Mouse (Mus musculus): ENCODE measurements at regions not wholly inside any gene's neighbourhood (a gene's known extent, or its start where the extent isn't known, plus 50 kb on each side); places are given as distances from the start of the nearest gene placed in this dataset.

DNA sequence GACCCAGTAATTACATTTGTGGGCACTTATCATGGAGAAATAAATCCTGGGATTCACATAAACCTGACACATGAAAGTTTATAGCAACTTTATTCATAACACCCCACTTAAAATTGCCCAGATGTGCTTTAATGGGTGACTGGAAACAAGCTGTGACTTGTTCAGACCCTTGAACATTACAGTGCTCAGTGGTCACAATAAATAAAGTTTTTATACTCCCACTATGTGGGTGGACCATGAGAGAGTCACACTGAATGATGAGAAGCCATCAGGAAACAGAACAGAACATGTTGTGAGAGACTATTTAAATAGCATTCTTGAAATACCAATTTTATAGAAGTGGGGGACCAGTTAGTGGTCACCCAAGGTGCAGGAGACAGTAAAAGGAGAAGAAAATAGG is 588.1 kb downstream of the Hs3st4 start:
- no peak for ATAC-seq (replicated peaks; ENCODE audit: insufficient number of reproducible peaks, low FRiP score, low TSS enrichment, low read depth)
- Histone ChIP-seq H3K27me3 (ENCODE audit: control insufficient read depth, insufficient read depth, low read length) (no peaks in the 10 kb centered on the region), H3K27ac (replicated peaks; ENCODE audit: low read depth, low read length) (no peak overlapping the region)

DNA sequence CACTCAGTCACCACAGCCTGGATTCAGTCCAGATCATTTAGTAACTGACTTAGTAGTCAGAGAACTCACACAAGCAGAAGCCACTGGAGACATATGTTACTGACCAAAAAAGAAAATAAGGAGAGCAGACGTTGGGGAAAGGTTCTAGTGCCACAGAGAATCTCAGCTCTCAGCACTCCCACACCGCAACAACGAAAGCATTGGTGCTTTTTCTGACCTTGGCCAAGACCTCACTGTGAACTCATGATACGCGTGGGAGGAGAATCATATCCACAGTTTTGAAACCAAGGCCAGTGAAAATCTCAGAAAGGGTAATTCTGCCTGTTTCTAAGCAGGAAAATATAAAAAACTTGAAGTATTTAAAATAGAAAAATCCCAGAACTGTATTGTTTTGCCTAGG is 591.0 kb downstream of the Hs3st4 start:
- no peak for ATAC-seq (replicated peaks; ENCODE audit: insufficient number of reproducible peaks, low FRiP score, low TSS enrichment, low read depth)
- 83% methylated on average over 5 of the region's 5 CpGs for WGBS

More for the DNA sequence above, 588.1 kb downstream of the Hs3st4 start:
- DNase-seq (ENCODE audit: low spot score), result no peak
- no peak overlapping the region for H3K9ac ChIP-seq (replicated peaks; ENCODE audit: low read length)
- no peak overlapping the region for H3K4me3 ChIP-seq (ENCODE audit: low read depth, low read length)
- H3K9me3 ChIP-seq (replicated peaks; ENCODE audit: control insufficient read depth, low read length), result no peaks in the 10 kb centered on the region
- H3K36me3 ChIP-seq (replicated peaks; ENCODE audit: control insufficient read depth, insufficient read depth, low read depth, low read length), result no peaks in the 10 kb centered on the region
- H3K4me2 ChIP-seq (ENCODE audit: low read depth, low read length), result no peak overlapping the region
- no peaks in the 10 kb centered on the region for H3K4me1 ChIP-seq (ENCODE audit: control insufficient read depth, insufficient read depth, low read length)

DNA sequence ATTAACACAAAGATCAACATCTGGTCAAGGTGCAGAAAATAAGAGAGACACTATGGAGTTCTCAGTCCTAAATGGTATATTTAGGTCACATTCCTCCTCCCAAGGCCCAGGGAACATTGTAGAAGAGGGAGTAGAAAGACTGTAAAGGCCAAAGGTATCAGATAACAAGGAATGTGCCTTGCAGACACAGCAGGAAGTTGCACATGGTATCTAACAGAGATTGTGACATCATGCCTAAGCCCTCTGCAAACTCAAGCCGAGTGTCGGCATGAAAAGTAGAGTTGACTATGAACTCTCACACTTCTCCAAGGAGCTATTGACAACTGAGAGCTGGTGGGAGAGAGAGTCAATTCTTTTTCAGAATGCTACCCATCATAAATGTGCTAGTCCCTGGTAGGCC is 598.7 kb downstream of the Hs3st4 start:
- Histone ChIP-seq H3K27me3 (ENCODE audit: control insufficient read depth, insufficient read depth, low read length) (no peaks in the 10 kb centered on the region), H3K4me3 (ENCODE audit: low read depth, low read length) (no peak overlapping the region), H3K27ac (replicated peaks; ENCODE audit: low read depth, low read length) (no peak overlapping the region), H3K4me1 (ENCODE audit: control insufficient read depth, insufficient read depth, low read length) (no peaks in the 10 kb centered on the region), H3K4me2 (ENCODE audit: low read depth, low read length) (no peak overlapping the region), H3K36me3 (replicated peaks; ENCODE audit: control insufficient read depth, insufficient read depth, low read depth, low read length) (no peaks in the 10 kb centered on the region), H3K9me3 (replicated peaks; ENCODE audit: control insufficient read depth, low read length) (no peaks in the 10 kb centered on the region), H3K9ac (replicated peaks; ENCODE audit: low read length) (no peak overlapping the region)
- DNase-seq (ENCODE audit: low spot score) (no peak), ATAC-seq (replicated peaks; ENCODE audit: insufficient number of reproducible peaks, low FRiP score, low TSS enrichment, low read depth) (no peak)
- WGBS, result 74% methylated on average over 2 of the region's 2 CpGs

More for the DNA sequence above, 591.0 kb downstream of the Hs3st4 start:
- no peaks in the 10 kb centered on the region for H3K36me3 ChIP-seq (replicated peaks; ENCODE audit: control insufficient read depth, insufficient read depth, low read depth, low read length)
- no peaks in the 10 kb centered on the region for H3K9me3 ChIP-seq (replicated peaks; ENCODE audit: control insufficient read depth, low read length)
- H3K4me1 ChIP-seq (ENCODE audit: control insufficient read depth, insufficient read depth, low read length), result no peaks in the 10 kb centered on the region
- H3K27me3 ChIP-seq (ENCODE audit: control insufficient read depth, insufficient read depth, low read length), result no peaks in the 10 kb centered on the region
- no peak overlapping the region for H3K4me2 ChIP-seq (ENCODE audit: low read depth, low read length)
- no peak overlapping the region for H3K9ac ChIP-seq (replicated peaks; ENCODE audit: low read length)
- no peak overlapping the region for H3K4me3 ChIP-seq (ENCODE audit: low read depth, low read length)
- DNase-seq (ENCODE audit: low spot score), result no peak
- H3K27ac ChIP-seq (replicated peaks; ENCODE audit: low read depth, low read length), result no peak overlapping the region

DNA sequence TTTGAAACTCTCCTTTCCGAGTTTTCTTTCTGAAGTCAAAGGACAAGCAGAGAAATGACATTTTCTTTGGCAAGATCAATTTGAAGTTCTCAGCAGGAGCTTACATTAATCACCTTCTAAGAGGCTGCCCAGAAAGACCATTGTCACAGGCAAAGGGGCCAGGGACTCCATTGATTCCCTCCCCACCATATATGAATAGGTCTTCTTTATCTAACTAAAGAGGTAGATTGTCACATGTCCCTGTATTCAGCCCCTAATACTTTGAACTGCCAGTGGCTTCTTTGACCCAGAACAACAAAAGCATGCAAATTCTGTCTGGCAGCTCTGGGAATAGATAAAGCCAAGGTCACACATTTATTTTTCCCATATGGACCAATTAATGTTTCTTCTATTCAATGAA is 602.6 kb downstream of the Hs3st4 start:
- no peak for DNase-seq (ENCODE audit: low spot score)
- H3K27me3 ChIP-seq (ENCODE audit: control insufficient read depth, insufficient read depth, low read length), result no peaks in the 10 kb centered on the region
- no peak overlapping the region for H3K4me3 ChIP-seq (ENCODE audit: low read depth, low read length)
- no peak for ATAC-seq (replicated peaks; ENCODE audit: insufficient number of reproducible peaks, low FRiP score, low TSS enrichment, low read depth)
- H3K4me1 ChIP-seq (ENCODE audit: control insufficient read depth, insufficient read depth, low read length), result no peaks in the 10 kb centered on the region
- no peak overlapping the region for H3K27ac ChIP-seq (replicated peaks; ENCODE audit: low read depth, low read length)
- H3K36me3 ChIP-seq (replicated peaks; ENCODE audit: control insufficient read depth, insufficient read depth, low read depth, low read length), result no peaks in the 10 kb centered on the region
- H3K4me2 ChIP-seq (ENCODE audit: low read depth, low read length), result no peak overlapping the region
- no peaks in the 10 kb centered on the region for H3K9me3 ChIP-seq (replicated peaks; ENCODE audit: control insufficient read depth, low read length)
- 79% methylated on average over 1 of the region's 1 CpGs for WGBS
- no peak overlapping the region for H3K9ac ChIP-seq (replicated peaks; ENCODE audit: low read length)

DNA sequence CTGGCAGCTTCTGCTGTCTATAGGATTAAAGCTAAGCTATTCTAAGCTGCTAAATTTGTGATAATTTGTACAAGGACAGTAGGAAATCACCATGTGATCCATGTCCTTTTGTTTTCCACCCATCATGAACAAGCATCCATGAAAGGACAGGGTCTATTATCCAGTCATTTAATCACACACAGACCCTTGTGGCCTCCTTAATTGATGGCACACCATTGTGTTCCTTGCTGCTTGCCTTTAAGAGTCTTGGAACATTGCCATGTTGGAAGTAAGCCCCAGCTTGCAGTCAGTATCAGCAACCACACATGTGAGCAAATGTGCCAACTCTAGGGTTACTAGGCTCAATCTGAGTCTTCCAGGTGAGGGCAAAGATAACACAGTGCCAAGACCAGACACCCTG is 608.7 kb downstream of the Hs3st4 start:
- H3K9ac ChIP-seq (replicated peaks; ENCODE audit: low read length), result no peak overlapping the region
- H3K27me3 ChIP-seq (ENCODE audit: control insufficient read depth, insufficient read depth, low read length), result no peaks in the 10 kb centered on the region
- no peak overlapping the region for H3K4me2 ChIP-seq (ENCODE audit: low read depth, low read length)
- no peaks in the 10 kb centered on the region for H3K36me3 ChIP-seq (replicated peaks; ENCODE audit: control insufficient read depth, insufficient read depth, low read depth, low read length)
- DNase-seq (ENCODE audit: low spot score), result no peak
- H3K4me3 ChIP-seq (ENCODE audit: low read depth, low read length), result no peak overlapping the region
- ATAC-seq (replicated peaks; ENCODE audit: insufficient number of reproducible peaks, low FRiP score, low TSS enrichment, low read depth), result no peak
- H3K27ac ChIP-seq (replicated peaks; ENCODE audit: low read depth, low read length), result no peak overlapping the region
- no peaks in the 10 kb centered on the region for H3K9me3 ChIP-seq (replicated peaks; ENCODE audit: control insufficient read depth, low read length)
- no peaks in the 10 kb centered on the region for H3K4me1 ChIP-seq (ENCODE audit: control insufficient read depth, insufficient read depth, low read length)

DNA sequence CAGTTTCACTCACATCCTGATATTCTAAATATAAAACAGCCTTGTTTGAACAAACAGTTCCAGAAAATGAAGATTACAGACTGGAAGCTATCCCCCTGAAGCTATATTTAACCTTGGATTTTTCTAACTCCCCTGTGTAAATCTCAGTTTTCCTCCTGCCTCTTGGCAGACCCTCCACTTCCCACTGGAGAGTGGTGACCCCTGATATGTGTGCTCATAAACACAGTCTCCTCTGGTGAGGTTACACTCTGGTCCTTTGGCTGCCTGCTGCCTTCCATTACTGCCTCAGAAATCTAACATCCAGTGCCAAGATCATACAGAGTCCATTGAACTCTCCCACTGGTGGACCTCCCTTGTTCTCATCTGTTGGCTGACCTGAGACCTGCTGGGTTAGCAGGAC is 610.8 kb downstream of the Hs3st4 start:
- Histone ChIP-seq H3K27me3 (ENCODE audit: control insufficient read depth, insufficient read depth, low read length) (no peaks in the 10 kb centered on the region), H3K4me1 (ENCODE audit: control insufficient read depth, insufficient read depth, low read length) (no peaks in the 10 kb centered on the region), H3K36me3 (replicated peaks; ENCODE audit: control insufficient read depth, insufficient read depth, low read depth, low read length) (no peaks in the 10 kb centered on the region), H3K4me2 (ENCODE audit: low read depth, low read length) (no peak overlapping the region), H3K27ac (replicated peaks; ENCODE audit: low read depth, low read length) (no peak overlapping the region), H3K9ac (replicated peaks; ENCODE audit: low read length) (no peak overlapping the region), H3K9me3 (replicated peaks; ENCODE audit: control insufficient read depth, low read length) (no peaks in the 10 kb centered on the region), H3K4me3 (ENCODE audit: low read depth, low read length) (no peak overlapping the region)
- ATAC-seq (replicated peaks; ENCODE audit: insufficient number of reproducible peaks, low FRiP score, low TSS enrichment, low read depth), result no peak
- DNase-seq (ENCODE audit: low spot score), result no peak

DNA sequence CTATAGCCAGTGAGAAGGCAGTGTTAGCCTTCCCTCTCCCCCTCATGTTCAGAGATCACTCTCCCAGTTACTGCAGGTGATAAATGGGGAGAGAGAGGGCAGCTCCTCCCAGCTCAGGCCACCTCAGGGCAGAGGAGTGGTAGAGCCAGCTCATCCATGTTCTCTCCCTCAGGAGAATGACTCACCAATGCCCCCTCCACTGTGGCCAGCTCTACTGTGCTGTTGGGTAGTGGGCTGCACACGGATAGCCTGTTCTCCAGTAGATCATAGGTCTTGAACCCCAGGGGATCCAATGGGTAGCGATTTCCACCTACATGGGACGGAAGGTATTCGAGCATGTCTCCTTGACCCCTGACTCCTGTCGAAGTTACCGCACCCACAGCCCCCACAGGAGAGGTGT is 618.1 kb downstream of the Hs3st4 start:
- Histone ChIP-seq H3K4me3 (ENCODE audit: low read depth, low read length) (no peak overlapping the region), H3K36me3 (replicated peaks; ENCODE audit: control insufficient read depth, insufficient read depth, low read depth, low read length) (no peaks in the 10 kb centered on the region), H3K27me3 (ENCODE audit: control insufficient read depth, insufficient read depth, low read length) (no peaks in the 10 kb centered on the region), H3K4me1 (ENCODE audit: control insufficient read depth, insufficient read depth, low read length) (no peaks in the 10 kb centered on the region), H3K27ac (replicated peaks; ENCODE audit: low read depth, low read length) (no peak overlapping the region), H3K4me2 (ENCODE audit: low read depth, low read length) (no peak overlapping the region), H3K9me3 (replicated peaks; ENCODE audit: control insufficient read depth, low read length) (no peaks in the 10 kb centered on the region), H3K9ac (replicated peaks; ENCODE audit: low read length) (no peak overlapping the region)
- ATAC-seq (replicated peaks; ENCODE audit: insufficient number of reproducible peaks, low FRiP score, low TSS enrichment, low read depth) (no peak), DNase-seq (ENCODE audit: low spot score) (no peak)
- WGBS, result 94% methylated on average over 6 of the region's 6 CpGs

DNA sequence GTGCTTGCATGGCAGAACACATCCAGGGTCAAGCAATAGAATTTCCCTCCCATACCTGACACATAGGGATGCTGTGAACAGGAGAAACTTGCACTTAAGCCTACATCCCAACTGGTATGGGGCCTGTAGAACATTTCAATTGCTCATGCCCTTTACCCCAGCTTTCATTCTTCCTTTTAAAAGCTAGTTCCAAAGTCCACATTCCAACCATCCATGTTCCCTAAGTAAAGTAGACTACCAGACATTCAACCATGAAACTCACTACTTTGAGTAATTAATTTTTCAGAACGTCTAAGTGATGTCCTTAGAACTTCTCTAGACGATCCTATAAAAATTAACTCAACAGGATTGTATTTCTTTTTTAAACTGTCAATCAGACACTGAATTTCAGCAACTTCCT is 621.9 kb downstream of the Hs3st4 start:
- Histone ChIP-seq H3K9me3 (replicated peaks; ENCODE audit: control insufficient read depth, low read length) (no peaks in the 10 kb centered on the region), H3K9ac (replicated peaks; ENCODE audit: low read length) (no peak overlapping the region), H3K4me2 (ENCODE audit: low read depth, low read length) (no peak overlapping the region), H3K4me3 (ENCODE audit: low read depth, low read length) (no peak overlapping the region), H3K36me3 (replicated peaks; ENCODE audit: control insufficient read depth, insufficient read depth, low read depth, low read length) (no peaks in the 10 kb centered on the region), H3K27me3 (ENCODE audit: control insufficient read depth, insufficient read depth, low read length) (no peaks in the 10 kb centered on the region), H3K27ac (replicated peaks; ENCODE audit: low read depth, low read length) (no peak overlapping the region), H3K4me1 (ENCODE audit: control insufficient read depth, insufficient read depth, low read length) (no peaks in the 10 kb centered on the region)
- no peak for ATAC-seq (replicated peaks; ENCODE audit: insufficient number of reproducible peaks, low FRiP score, low TSS enrichment, low read depth)
- DNase-seq (ENCODE audit: low spot score), result no peak
- 77% methylated on average over 2 of the region's 2 CpGs for WGBS

DNA sequence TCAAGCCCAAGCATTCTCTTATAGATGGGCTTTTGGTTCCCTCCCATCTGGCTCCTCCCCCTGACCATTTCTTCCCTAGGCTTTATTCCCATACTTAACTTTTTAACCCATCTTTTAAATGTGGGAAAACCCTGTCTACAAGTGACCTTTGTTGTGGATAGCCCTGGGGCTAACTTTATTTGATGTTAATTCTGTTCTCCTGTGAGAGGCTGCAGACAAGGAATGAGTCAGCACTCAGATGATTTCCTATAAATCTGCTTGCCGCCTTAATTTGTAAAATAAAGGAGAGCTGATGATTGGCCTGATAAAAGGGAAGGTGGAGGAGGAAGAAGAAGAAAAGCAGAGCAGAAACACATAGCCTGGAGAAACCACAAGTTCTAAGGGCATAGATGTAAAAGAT is 623.3 kb downstream of the Hs3st4 start:
- ATAC-seq (replicated peaks; ENCODE audit: insufficient number of reproducible peaks, low FRiP score, low TSS enrichment, low read depth) (no peak), DNase-seq (ENCODE audit: low spot score) (no peak)
- Histone ChIP-seq H3K4me1 (ENCODE audit: control insufficient read depth, insufficient read depth, low read length) (no peaks in the 10 kb centered on the region), H3K27me3 (ENCODE audit: control insufficient read depth, insufficient read depth, low read length) (no peaks in the 10 kb centered on the region), H3K9me3 (replicated peaks; ENCODE audit: control insufficient read depth, low read length) (no peaks in the 10 kb centered on the region), H3K36me3 (replicated peaks; ENCODE audit: control insufficient read depth, insufficient read depth, low read depth, low read length) (no peaks in the 10 kb centered on the region), H3K4me2 (ENCODE audit: low read depth, low read length) (no peak overlapping the region), H3K9ac (replicated peaks; ENCODE audit: low read length) (no peak overlapping the region), H3K27ac (replicated peaks; ENCODE audit: low read depth, low read length) (no peak overlapping the region), H3K4me3 (ENCODE audit: low read depth, low read length) (no peak overlapping the region)
- whole genome bisulfite sequencing, result 63% methylated on average over 1 of the region's 1 CpGs

Measured in embryonic facial prominence, embryonic 11.5 days (tissue).